Mouse (Mus musculus) R1 (cell line): ENCODE data around the gene Fez2.

ENCODE experiments used
- DNase-seq: peaks from one replicate; pipeline ENCODE4 v3.0.0-alpha.2; 2018; ENCODE audit warnings: low read depth, low spot score

The Fez2 gene

DNA sequence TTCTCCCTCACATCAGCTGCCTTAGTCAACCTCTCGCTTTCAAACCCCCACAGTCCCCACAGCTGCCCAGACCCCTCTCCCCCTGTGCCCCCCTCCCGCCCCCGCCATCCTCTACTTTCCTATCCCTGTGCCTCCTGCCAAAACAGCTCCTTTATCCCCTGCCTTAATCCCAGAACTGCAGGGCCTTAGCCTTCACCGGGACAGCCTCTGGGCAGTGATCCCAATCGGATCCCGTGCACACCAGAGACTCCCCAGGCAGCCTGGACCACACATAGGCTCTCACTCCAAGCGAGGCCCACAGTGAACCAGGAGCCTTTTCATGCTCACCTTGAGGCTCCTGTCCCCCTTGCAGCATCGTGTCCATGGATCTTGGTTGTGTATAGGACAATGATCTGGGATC lies 49.5 kb downstream of the Fez2 start:
- DNase-seq: no peak

DNA sequence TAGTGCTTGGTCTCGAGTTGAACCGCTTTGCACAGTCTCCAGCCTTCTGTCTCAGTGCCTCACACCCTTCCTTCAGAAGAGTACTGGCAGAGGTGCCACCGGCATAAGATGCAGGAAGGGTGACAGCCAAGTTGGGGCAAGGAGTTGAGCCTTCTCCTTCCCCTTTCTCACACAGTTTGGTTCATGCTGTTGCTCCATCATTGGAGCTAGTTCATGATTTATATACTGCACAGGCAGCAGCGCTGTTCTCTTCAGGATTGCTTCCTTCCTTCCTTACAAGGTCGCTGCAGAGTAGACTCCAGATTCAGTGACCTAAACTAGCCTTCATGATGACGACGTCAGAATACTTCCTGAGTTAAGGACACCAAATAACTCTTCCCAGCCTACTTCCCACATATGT lies 51.9 kb downstream of the Fez2 start:
- DNase-seq: no peak

DNA sequence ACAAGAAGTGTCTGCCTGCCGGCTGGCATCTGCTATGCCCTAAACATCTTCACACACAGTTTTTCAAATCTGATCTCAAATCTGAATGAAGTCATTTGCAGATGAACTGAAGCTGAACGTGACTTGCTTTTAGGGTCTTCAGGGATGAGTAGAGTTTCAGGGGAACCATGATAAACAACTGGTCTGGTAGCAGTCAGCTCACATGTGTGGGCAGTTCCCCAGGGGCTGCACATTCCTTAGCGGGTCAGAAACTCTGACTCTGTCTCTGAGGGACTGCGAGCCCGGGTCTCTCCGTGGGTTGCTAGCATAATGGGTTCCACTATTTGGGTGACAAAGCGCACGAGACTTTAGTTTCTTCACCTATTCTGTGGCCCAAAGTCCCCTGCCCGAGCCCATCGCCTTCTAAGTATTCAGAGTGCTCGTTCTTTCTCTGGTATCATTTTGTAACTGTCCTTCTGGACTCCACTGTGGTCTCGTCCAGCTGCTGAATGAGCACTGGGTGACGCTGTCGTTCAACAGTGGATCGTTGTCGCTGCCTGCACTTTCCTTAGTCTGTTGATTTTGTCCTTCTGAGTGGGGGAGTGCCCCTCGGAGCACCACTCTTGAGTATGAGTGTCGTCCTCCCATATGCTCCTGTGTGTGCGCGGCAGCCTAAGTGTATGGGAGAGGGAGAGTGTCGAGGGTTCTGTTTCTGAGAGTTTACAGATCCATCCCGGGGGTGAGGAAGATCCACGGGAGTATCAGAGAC lies 53.2 kb downstream of the Fez2 start:
- DNase-seq: no peak

DNA sequence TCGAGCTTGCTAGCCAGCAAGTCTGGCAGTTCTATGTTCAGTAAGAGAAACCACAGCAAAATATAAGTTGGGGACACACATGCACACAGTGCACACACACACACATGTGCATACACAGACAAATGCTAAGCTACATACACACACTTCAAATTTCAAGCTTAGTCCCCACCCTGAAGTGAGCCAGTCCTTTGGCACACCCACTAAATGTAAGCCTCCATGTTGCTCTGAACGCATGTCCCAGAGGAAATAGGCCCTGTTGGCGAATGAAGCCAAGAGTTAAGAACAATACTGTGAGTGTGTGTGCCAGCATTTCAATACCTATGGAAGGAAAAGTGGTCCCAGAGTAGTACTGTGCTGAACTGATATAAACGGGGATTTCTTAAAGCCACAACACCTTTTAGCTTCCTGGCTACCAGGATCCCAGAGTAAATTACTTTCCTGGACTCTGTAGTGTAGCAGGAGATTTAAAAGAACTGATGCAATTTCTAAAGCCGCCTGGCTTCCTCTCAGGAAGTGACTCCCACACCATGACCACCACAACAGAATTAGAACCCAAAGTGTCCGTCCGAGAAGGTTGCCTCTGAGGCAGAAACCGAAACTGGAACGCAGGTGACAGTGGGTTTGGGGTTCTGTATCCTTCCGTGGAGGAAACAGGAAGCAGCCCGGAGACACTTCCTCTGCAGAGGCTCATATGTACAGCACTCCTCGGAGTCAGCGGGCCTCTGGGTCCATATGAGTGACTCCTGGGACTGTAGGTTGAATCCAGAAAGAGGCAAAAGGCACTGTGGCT lies 55.8 kb downstream of the Fez2 start:
- no peak for DNase-seq

DNA sequence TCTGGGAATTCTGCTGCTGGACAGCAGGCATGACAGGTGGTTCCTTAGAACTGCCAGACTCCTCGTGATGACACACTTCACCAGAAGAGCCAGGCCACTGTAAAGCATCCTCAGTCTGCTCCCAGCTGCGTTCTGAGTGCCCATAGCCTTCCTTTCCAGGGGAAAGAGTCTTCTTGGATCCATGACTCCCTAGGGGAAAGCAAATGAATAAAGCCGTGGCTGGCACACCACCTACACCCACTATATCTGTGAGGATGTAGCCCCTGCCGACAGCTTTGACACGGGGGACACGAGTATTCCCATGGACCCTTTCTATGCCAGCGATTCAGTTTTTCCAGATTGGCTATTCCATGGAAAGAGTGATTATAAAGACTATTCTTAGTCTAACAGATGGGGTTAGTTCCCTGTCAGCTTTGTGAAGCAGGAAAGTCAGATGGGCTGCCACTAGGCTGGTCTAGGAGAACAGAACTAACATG lies 59.7 kb downstream of the Fez2 start:
- DNase-seq: no peak

DNA sequence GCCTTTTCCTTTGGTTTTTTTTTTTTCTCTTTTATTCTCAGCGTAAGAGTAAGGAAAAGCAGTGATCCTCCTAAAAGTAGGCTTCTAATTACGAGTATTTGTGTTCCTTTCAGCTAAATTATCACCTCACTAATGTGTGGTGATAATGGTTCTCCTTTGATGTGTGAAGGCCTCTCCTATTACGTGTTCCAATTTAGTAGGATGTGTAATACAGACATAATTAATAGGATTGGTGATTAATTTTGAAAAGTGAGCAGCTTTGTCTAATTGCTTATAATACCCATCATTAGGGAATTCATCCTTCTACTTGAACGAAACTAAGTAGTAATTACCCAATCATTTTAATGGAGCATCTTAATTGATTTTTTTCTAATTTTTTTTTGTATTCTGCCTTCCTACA lies 60.2 kb downstream of the Fez2 start:
- DNase-seq: no peak

DNA sequence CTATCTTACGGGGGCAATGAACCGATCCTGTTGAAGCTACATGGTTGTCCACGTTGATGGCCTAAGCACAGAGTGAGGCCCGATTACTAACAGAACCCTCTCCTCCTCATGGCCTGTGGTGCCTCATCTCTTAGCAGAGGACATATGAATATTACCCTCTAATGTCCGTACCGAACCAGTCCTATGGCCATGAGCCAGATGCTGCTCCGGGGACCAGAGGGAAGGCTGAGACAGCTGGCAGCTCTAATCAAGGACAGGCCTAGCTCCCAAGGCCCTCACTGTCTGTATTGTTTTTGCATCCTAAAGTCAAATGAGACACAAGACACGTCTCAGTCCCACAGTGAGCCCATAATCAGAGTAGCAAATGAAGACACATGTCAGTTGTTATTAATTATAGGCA lies 62.3 kb downstream of the Fez2 start:
- no peak for DNase-seq

DNA sequence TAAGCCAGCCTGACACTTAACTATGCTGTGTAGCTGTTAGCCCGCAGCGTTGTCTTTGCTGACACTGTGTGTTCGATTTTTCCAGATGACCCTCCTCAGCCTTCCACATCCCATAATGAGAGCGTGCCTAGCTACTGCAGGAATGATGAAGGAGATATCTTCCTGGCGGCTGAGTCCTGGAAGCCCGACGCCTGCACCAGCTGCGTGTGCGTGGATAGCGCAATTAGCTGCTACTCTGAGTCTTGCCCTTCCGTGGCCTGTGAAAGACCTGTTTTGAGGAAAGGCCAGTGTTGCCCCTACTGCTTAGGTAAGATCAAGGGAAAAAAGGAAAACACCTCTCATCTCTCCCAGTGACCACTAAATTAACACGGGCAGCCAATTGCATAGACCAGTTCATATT lies 63.1 kb downstream of the Fez2 start:
- DNase-seq: no peak

DNA sequence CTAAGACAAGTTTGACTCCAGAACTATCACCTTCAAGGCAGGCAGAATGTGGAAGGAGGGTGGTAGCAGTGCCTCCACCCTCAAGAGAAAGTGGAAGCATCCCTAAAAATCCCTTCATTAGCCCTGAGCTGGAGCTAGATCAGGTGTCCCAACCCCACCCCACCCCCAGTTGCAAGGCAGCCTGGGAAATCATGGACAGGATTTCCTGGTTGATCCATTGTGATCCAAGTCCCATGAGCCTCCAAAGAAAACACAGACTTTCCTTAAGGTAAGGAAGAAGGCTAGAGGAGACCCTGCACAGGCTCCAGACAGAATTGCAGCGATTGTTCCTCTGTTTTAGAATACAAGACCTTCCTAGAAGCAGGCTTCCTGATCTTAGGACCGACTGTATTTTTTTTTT lies 63.5 kb downstream of the Fez2 start:
- no peak for DNase-seq

DNA sequence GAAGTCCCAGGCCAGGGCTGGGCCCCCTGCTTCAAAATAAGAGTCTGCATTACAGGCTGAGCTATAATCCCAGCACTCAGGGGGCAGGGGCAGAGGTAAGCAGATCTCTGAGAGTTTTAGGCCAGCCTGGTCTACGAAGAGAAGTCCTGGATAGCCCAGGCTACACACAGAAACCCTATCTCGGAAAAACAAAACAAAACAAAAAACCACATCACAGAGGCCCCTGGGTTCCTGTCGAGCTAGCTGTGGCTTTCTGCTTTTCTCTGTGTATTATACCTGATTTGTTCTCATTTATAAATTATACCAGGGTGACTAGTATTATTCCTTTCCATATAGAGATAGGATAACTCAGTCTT lies 65.5 kb downstream of the Fez2 start:
- DNase-seq: no peak

DNA sequence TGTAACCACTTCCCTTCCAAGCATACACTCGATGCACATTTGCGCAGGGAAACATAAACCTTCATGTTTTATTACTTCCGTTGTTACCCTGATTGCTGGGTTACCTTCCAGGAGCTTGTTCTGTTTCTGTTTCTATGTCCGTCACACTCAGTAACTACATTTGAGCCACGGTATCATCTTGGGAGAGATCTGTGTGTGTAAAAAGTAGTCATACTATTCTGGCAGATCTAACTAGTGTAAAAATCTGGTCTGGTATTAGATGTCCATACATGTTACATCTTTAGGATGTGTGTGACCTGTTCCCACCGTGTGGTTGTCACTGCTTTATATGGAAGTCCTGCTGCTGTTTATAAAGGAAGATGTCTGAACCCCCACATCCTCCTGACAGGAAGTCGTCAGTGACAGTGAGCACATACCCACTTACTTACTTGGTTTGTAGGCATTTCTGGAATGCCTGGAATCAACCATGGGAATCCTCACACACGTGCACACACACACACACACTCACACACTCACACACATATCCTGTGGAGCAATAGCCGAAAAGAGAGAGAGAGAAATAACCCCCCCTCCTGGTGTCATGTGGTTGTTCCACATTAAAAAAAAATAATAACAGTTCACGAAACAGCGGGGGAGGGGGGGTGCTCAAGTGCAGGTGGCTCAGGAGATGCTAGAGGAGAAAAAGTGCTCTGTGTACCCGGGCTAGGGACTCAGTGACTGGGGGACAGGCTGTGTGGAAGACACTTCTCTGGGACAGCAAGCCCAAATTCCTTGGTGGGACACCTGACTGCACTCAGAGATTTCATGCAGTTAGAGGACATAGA lies 66.1 kb downstream of the Fez2 start:
- no peak for DNase-seq

DNA sequence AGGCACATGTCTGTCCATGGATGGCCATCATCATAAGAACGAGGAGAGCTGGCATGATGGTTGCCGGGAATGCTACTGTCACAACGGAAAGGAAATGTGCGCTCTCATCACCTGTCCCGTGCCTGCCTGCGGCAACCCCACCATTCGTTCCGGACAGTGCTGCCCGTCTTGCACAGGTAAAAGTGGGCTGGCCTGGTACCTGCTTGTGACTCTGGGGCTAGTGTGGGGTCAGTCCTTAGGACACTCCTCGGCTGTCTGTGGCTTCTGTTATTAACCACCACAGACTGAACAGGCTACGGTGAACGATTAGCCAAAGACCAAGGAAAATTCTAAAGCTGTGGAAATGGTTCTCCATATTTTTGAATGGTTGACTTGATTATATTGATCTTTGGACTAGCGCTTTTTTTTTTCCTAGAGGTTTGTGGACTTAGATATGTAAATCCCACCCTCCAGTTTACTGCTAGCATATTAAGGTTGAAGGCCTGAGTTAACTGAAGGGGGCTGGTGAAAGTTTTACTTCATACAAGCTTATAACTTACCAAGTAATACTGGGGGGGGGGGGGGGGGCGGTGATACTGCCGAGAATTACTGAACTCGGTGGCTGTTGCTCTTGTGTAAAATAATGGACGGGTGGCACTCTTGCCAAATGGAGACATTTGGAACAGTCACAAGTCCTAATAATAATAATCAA lies 70.7 kb downstream of the Fez2 start:
- DNase-seq: no peak

DNA sequence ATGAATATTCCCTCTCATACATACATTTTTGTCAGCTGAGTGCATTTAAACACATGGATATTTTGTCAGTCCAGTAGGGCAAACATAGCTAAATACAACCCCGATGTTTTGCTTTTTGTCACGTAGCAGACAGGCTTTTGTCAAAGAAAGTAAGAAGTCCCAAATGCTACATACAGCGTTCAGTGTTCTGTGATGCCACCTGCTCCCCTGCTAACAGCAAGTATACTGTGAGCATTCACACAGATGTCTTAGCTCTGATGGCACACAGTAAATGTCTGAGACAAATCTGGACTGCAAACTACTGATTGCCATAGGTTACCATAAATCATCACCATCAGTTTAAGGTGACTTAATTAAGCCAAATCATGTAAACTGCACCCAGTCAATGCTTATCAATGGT lies 74.3 kb downstream of the Fez2 start:
- no peak for DNase-seq

DNA sequence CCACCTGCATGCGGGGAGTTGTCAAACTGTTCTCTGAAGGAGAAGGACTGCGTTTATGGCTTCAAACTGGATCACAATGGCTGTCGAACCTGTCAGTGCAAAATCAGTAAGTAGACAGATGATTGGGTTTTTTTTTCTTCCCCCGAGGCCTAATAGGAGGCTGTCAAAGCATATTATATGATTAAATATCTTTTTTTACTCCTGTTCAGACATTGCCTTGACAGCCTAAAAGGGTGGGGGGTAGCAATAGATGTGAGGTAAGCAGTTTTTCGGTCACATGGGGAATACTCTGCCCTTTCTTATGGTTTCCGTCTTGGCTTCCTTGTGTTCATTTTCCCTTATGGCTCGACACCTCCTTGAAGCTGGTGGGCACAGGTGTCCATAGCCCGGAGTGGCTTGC lies 82.7 kb downstream of the Fez2 start:
- no peak for DNase-seq

DNA sequence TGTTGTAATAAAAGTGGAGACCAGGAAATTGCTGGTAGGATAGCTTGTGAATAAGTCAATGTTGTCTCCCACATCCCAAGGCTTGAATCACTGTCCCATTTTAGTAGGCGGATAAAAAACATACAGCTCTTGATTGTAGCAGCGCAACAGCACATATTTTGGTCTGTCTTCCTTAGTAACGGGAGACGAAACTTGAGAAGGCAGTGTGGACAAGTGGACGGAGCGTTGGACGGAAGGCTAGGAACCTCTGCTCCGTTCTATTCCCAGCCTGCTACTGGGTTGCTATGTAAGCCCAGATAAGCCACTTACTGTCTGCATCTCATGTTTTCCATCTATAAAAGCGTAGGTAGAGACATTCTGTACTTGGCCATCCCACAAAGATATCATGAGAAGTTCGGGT lies 84.7 kb downstream of the Fez2 start:
- no peak for DNase-seq

DNA sequence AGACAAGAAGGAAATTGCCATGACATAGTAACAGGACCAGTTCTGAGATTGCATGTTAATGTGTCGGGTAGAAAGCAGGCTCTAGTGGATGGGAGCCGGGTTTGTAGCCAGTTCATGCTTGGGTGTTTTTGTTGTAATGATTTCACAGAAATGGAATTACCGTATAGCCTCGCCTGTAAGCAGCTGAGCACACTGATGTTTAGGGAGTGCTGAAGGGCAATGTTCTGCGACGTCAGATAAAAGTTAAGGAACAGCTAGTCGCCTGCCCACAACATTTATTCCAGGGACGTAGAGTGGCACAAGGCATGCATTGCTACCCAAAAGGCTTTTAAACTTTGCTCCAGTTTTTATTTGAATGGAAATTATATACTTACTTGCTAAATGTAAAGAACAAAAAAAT lies 86.5 kb downstream of the Fez2 start:
- no peak for DNase-seq

DNA sequence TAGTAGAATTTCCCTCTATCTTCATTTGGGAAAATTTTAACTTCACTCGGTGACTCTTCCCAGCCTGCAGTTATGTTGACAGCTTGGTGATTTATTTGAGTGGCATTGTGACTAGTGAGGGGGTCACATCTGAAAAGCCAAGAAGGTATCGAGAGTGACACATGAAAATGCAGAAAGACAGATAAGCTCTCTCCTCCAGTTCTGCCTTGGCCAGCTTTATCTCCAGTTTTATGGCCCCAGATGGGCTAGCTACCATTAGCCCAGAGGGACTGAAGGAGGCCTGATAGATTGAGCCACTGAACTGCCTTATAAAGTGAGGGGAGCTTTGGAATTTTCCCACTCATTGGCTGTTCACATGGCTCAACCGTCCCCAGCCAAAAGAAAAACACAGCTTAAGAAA lies 89.7 kb downstream of the Fez2 start:
- no peak for DNase-seq

DNA sequence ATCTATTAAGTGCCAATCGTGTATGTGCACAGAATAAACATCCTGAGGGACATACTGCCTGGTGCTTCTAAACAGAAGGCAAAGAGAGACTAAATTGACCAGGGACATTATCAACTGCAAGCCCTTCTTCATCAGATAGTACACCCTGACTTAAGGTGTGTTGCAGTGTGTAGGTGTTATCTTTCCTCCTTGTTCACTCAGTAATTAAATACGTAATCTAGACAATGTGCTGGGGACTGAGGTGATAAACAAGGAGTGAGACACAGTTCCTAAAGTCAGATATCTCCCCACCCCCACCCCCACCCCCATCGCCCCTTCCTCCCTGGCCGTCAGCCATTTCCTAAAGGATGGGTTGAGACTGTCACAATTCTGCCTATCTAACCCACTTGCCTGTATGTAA lies 90.8 kb downstream of the Fez2 start:
- DNase-seq: no peak

DNA sequence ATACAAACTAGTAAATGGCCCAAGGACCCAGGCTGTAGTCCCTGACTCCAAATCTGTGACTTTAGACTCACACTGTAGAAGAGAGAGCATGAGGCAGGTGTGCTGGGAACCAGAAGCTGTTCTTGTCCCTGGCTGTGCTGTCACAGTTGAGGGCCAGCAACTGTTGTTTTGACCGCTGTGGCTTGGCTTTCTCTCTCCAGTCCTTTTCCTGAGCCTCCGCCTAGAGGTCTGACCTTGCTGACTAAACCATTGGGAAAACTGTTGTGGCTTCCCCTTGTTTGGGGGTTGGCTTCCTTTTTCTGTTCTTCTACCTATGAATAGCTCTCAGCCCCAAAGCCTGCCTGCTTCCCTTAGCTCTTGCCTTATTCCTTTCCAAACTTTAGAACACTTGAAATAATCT lies 91.6 kb downstream of the Fez2 start:
- DNase-seq: no peak

DNA sequence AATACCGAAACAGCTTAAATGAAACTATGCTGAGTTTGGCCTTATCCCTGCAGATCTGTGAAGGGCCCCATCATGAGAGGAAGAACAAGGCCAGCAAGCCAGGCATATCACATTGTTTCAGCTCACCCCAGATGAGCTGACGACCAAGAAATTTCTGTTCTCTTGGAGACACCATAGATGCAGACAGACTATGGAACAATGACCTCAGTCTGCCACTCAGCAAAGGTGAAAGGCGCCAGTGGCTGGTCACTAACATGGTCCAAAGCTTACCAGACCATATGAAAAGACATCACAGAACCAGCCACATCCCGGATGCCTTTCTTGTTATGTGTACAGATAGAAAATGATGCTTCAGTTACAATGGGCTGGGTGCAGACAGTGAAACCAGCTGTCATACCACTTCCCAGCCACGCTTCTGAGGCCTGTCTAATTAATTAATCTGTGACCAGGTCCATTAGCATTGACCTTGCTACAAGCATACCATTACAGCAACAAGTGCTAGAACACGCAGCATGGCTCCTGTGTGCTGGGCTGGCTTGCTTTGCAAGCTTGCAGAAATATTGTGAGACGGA lies 92.1 kb downstream of the Fez2 start:
- DNase-seq: no peak
